Mouse (Mus musculus) forebrain, embryonic 16.5 days (tissue): ENCODE data around the gene Tnxb. TPM values are rescaled to one million over a fixed set of nuclear protein-coding genes. Genes with fewer than 3 reads are reported as not detected.
A peak's percentile ranks its signal among the peaks of the same experiment; 100 is the strongest.

Experiments
- ATAC-seq: fragments of 200-750 bp; cut with Nextera tagmentation; 2 replicates; pipeline ENCODE4 v1.8.0; 2017; ENCODE audit warnings: mild to moderate bottlenecking, moderate library complexity
- H3K27ac ChIP-seq: fragments of 300-500 bp; sonication (generic); 2 replicates; pipeline ENCODE4 v1.5.1; 2014; ENCODE audit warnings: low read length, control low read depth
- H3K27me3 ChIP-seq: fragments of 300-500 bp; sonication (generic); replicated peaks from 2 replicates; pipeline ENCODE4 v1.6.1; 2014; ENCODE audit warnings: low read length; ENCODE audit not compliant: control insufficient read depth, insufficient read depth
- H3K36me3 ChIP-seq: fragments of 300-500 bp; sonication (generic); 2 replicates; pipeline ENCODE4 v1.6.1; 2014; ENCODE audit not compliant: control insufficient read depth, insufficient read depth
- H3K4me1 ChIP-seq: fragments of 300-500 bp; sonication (generic); replicated peaks from 2 replicates; pipeline ENCODE4 v1.6.1; 2014; ENCODE audit warnings: low read length; ENCODE audit not compliant: control insufficient read depth, insufficient read depth
- H3K4me2 ChIP-seq: fragments of 300-500 bp; sonication (generic); 2 replicates; pipeline ENCODE4 v1.6.1; 2014; ENCODE audit warnings: mild to moderate bottlenecking, low read length, control low read depth
- H3K4me3 ChIP-seq: fragments of 300-500 bp; sonication (generic); replicated peaks from 2 replicates; pipeline ENCODE4 v1.5.1; 2014; ENCODE audit warnings: mild to moderate bottlenecking, low read length, control low read depth
- H3K9ac ChIP-seq: fragments of 300-500 bp; sonication (generic); replicated peaks from 2 replicates; pipeline ENCODE4 v1.6.1; 2014; ENCODE audit warnings: low read depth, low read length, control low read depth
- H3K9me3 ChIP-seq: fragments of 300-500 bp; sonication (generic); 2 replicates; pipeline ENCODE4 v1.6.1; 2016; ENCODE audit warnings: low read length; ENCODE audit not compliant: control insufficient read depth
- WGBS: fragments of 180-500 bp; shearing (Covaris S2); extraction: QIAGEN DNeasy Blood & Tissue Kit; methylation state at CpG from one replicate; pipeline ENCODE4 v1.1.7; 2014; 5-methylcytosine and 5-hydroxymethylcytosine counted together
- polyA plus RNA-seq: library from polyadenylated mRNA; unstranded; fragments of >200 nt; fragmentation: Nextera tagmentation; extraction: Ambion mirVana; gene quantifications from 2 replicates; pipeline ENCODE4 v1.2.1, GENCODE M21; 2015

The Tnxb gene
- polyA plus RNA-seq, 1 experiment from 2014 or later, result 0.08 TPM

DNA sequence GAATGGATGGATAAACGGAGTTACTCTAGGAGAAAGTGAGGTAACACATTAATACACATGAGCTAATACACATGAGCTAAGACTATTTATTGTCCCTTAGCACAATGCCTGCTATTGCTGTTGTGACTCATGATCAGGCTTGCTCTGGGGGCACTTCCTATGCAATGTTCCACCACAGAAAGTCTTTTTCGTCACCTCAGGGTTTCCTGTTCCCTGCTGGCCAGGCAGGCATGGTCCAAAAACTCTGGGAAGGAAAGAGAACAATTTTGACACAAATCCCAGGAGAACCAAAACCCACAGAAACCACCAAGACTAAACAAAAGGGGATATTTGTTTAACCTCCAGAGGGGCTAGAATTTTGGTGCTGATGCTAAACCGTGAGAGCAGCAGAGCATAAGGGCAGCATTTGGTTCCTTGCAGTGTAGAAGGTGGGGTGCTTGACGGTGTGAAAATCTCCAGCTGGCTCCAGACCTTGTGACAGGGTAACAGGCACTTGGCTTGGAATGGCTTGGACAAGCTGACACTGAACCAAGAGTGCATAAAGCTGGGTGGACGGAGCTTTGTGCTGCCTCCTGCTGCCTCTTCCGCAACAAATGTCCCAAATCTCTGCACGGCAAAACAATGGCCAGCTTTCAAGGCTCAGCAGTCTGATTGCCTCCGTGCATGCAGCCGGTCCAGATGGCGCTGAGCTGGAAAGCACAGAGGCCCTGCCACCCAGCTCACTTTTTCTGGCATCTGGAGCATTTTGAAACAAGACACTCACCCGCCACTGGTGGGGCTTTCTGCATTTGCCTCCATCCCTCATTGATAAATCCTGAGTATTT, 29.3 kb upstream of the Tnxb start:
- Histone ChIP-seq H3K4me2 (peak overlapping the region; percentile 4; the same call in 1 of the 2 replicates), H3K27ac (peak overlapping the region; percentile 80), H3K4me1 (peaks cover 21% of the 10 kb centered on the region), H3K4me3 (no peak overlapping the region), H3K27me3 (no peaks in the 10 kb centered on the region), H3K9ac (0 out of 2 replicates have a peak overlapping the region, but pooled peaks have one; percentile 8), H3K36me3 (no peaks in the 10 kb centered on the region), H3K9me3 (no peaks in the 10 kb centered on the region)
- WGBS, result 11% methylated on average over 11 of the region's 11 CpGs
- ATAC-seq, result peak; percentile 54

DNA sequence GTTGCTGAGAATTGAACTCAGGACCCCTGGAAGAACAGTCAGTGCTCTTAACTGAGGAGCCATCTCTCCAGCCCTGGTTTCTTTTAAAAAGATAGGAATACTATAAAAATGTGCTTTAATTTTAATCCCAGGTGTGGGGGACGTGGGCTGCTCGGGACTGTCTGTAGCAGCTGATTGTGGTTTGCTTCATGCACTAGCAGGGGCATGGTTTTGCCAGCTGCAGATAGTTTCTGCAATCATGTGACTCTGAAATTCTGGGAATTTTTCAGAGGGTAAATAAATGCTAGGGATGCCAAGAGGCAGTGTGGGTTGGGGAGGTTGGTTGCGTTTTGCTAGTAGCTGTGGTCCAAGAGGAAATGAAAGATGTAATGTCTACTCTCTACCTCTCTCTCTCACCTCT, 28.4 kb upstream of the Tnxb start:
- no peaks in the 10 kb centered on the region for H3K27me3 ChIP-seq
- no peak overlapping the region for H3K4me2 ChIP-seq
- no peaks in the 10 kb centered on the region for H3K36me3 ChIP-seq
- no peaks in the 10 kb centered on the region for H3K9me3 ChIP-seq
- 85% methylated on average over 3 of the region's 3 CpGs for WGBS
- H3K4me3 ChIP-seq, result no peak overlapping the region
- no peak overlapping the region for H3K27ac ChIP-seq
- ATAC-seq, result no peak
- H3K9ac ChIP-seq, result no peak overlapping the region
- peaks cover 27% of the 10 kb centered on the region for H3K4me1 ChIP-seq

- WGBS, result 95% methylated on average over 4 of the region's 4 CpGs
- no peak overlapping the region for H3K4me2 ChIP-seq
- ATAC-seq, result no peak
These were observed 27.0 kb upstream of the Tnxb start for GRCm38 (mm10) chr17:34643379-34643778.

GRCm38 (mm10) chr17:34643944-34644343, 26.4 kb upstream of the Tnxb start:
- Histone ChIP-seq H3K4me2 (no peak overlapping the region), H3K4me1 (peaks cover 38% of the 10 kb centered on the region), H3K36me3 (no peaks in the 10 kb centered on the region), H3K9me3 (no peaks in the 10 kb centered on the region), H3K27me3 (no peaks in the 10 kb centered on the region), H3K4me3 (no peak overlapping the region), H3K9ac (no peak overlapping the region), H3K27ac (0 out of 2 replicates have a peak overlapping the region, but pooled peaks have one; percentile 31)
- 83% methylated on average over 10 of the region's 10 CpGs for WGBS
- ATAC-seq, result no peak

More at GRCm38 (mm10) chr17:34643379-34643778, 27.0 kb upstream of the Tnxb start:
- H3K27ac ChIP-seq, result no peak overlapping the region
- H3K4me1 ChIP-seq, result peaks cover 36% of the 10 kb centered on the region
- H3K9ac ChIP-seq, result no peak overlapping the region
- no peaks in the 10 kb centered on the region for H3K36me3 ChIP-seq
- no peaks in the 10 kb centered on the region for H3K9me3 ChIP-seq
- no peaks in the 10 kb centered on the region for H3K27me3 ChIP-seq
- no peak overlapping the region for H3K4me3 ChIP-seq

DNA sequence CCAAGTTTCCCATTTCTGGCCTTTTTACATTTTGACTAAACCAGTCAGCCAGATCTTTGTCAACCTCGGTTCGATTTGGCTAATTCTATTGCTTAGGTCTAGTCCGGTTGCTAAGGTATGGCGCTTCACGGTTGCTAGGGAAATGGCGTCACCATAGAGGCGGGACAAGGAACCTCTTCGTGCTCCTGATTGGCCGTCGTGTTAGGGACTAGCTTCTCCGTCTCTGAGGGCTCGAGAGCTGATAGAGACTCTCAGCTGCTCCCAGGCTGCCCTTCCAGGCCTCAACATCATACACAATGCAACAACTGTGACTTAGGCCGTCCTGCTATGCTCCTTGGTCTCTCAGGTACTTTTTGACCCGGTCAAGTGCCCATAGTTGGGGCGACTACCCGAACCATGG, 25.7 kb upstream of the Tnxb start, which contains the start of gene Fkbpl:
Fkbpl (plus strand) TSS at position 157 of the 400 bp plus-strand sequence.
- H3K9me3 ChIP-seq, result no peaks in the 10 kb centered on the region
- H3K27me3 ChIP-seq, result no peaks in the 10 kb centered on the region
- peak within 1 kb of the TSS; percentile 67 for H3K4me2 ChIP-seq
- H3K36me3 ChIP-seq, result no peaks in the 10 kb centered on the region
- peak; percentile 80 for ATAC-seq
- WGBS, result under 1% methylated on average over 16 of the region's 16 CpGs
- peak within 1 kb of the TSS; percentile 31; the same call in 1 of the 2 replicates for H3K27ac ChIP-seq
- H3K4me3 ChIP-seq, result peak within 1 kb of the TSS; percentile 50
- peaks cover 38% of the 10 kb centered on the region for H3K4me1 ChIP-seq
- H3K9ac ChIP-seq, result peak within 1 kb of the TSS; percentile 62

GRCm38 (mm10) chr17:34645256-34645829, 25.0 kb upstream of the Tnxb start:
- Histone ChIP-seq H3K4me3 (peak overlapping the region; percentile 50), H3K27ac (no peak overlapping the region), H3K9ac (no peak overlapping the region), H3K27me3 (no peaks in the 10 kb centered on the region), H3K36me3 (peaks cover 2% of the 10 kb centered on the region; the same call in 1 of the 2 replicates), H3K4me2 (peak overlapping the region; percentile 67), H3K9me3 (no peaks in the 10 kb centered on the region), H3K4me1 (peaks cover 38% of the 10 kb centered on the region)
- ATAC-seq, result no peak
- 48% methylated on average over 10 of the region's 10 CpGs for WGBS

- WGBS, result 89% methylated on average over 30 of the region's 30 CpGs
- H3K9me3 ChIP-seq, result no peaks in the 10 kb centered on the region
- no peak for ATAC-seq
- H3K9ac ChIP-seq, result no peak overlapping the region
- H3K4me1 ChIP-seq, result peaks cover 32% of the 10 kb centered on the region
- no peak overlapping the region; the same call in 1 of the 2 replicates for H3K4me2 ChIP-seq
- no peaks in the 10 kb centered on the region for H3K27me3 ChIP-seq
- no peak overlapping the region for H3K27ac ChIP-seq
- H3K36me3 ChIP-seq, result peaks cover 6% of the 10 kb centered on the region
- H3K4me3 ChIP-seq, result no peak overlapping the region
These were observed 24.4 kb upstream of the Tnxb start for GRCm38 (mm10) chr17:34645831-34646511.

DNA sequence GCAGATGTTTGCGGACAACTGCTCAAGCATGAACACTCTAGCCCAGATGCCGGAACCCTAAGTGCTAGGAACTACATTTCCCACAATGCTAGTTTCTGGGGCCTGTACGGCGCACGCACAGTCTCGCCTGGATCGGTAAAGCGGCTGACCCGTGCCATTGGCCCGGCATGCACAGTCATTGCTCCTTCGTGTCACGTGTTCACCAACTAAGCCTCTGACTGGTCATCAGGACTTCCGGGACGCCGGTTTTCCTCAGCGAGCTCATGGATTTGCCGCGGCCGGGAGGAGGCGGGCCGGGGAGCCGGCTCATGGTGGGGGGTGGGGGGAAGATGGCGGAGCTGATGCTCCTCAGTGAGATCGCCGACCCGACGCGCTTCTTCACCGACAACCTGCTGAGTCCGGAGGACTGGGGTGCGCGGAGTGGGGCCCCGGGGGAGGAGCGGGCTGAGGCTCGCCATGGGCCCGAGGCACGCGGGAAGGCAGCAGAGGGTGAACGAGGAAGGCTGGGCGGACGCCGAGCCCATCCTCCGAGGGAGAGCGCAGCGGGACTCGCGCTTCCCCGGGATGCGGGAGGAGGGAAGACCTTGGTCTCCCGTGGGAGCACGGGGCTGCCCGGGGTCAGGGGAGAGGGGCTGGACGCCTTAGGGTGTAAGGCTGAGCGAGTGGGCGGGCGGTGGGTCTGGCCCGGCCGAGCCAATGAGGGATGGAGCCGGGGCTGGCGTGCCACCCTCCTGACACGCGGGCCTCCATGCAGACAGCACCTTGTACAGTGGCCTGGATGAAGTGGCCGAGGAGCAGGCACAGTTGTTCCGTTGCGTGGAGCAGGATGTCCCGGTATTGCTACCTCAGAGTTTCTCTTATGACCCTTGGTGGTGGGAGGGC, 23.2 kb upstream of the Tnxb start, which contains the start of gene Atf6b:
Atf6b (plus strand) TSS at position 241 of the 882 bp plus-strand sequence.
- Histone ChIP-seq H3K9me3 (no peaks in the 10 kb centered on the region), H3K4me3 (peak within 1 kb of the TSS; percentile 90), H3K9ac (peak within 1 kb of the TSS; percentile 91), H3K4me1 (peaks cover 26% of the 10 kb centered on the region), H3K4me2 (peak within 1 kb of the TSS; percentile 70), H3K27me3 (no peaks in the 10 kb centered on the region), H3K36me3 (peaks cover 9% of the 10 kb centered on the region), H3K27ac (peak within 1 kb of the TSS; percentile 77)
- under 1% methylated on average over 66 of the region's 66 CpGs for WGBS
- ATAC-seq, result peak; percentile 97
